10 mouse cellular contexts compared by ENCODE assay signal in genomic region chr10:127341360-127341690, GRCm38 (mm10). TPM values are rescaled to one million over a fixed set of nuclear protein-coding genes. Genes with fewer than 3 reads are reported as not detected.
DNase-seq lines count a peak whose midpoint lies in the region; ATAC-seq and TF ChIP-seq lines count a peak whose summit lies in the region.
"Had no signal": no experiment of that assay in that cellular context is flagged by ENCODE, and none has a peak within 500 bp of the region (broad histone marks: within the 10 kb centered on the region; RNA-seq: fewer than 3 reads in every experiment).

No protein-coding gene starts in this region.

- H3K79me2 ChIP-seq in heart, adult 2 months (replicated peaks; ENCODE audit: control insufficient read depth, insufficient read depth, low read length) = no peaks in the 10 kb centered on the region

- no peak for TF ChIP-seq EP300 in heart, adult 2 months (IDR thresholded peaks at IDR 0.05; ENCODE audit: insufficient read depth, low read depth, low read length)

- no peak for TF ChIP-seq CTCF in heart, adult 2 months (IDR thresholded peaks at IDR 0.05)
- no peak for TF ChIP-seq CTCF in E14TG2a.4 (conservative IDR thresholded peaks at IDR 0.05; ENCODE audit: low read length)
- TF ChIP-seq CTCF in forebrain, postnatal 0 days (IDR thresholded peaks at IDR 0.05; ENCODE audit: low read depth) = no peak

- no peaks in the 10 kb centered on the region; the same call in 1 of the 2 replicates for H3K27me3 ChIP-seq in heart, adult 2 months (ENCODE audit: control insufficient read depth, insufficient read depth, low read length)
- no peaks in the 10 kb centered on the region for H3K27me3 ChIP-seq in E14TG2a.4 (ENCODE audit: insufficient read depth, low read length)
- peaks cover 30% of the 10 kb centered on the region for H3K27me3 ChIP-seq in forebrain, postnatal 0 days (ENCODE audit: insufficient read depth, low read length)

- H3K4me3 ChIP-seq in heart, adult 2 months = peak overlapping the region; percentile 39
- H3K4me3 ChIP-seq in E14TG2a.4 (replicated peaks; ENCODE audit: low read length) = peak overlapping the region; percentile 88
- H3K4me3 ChIP-seq in forebrain, postnatal 0 days (ENCODE audit: low read depth, low read length) = peak overlapping the region; percentile 26; the same call in 1 of the 2 replicates

- no peak for ATAC-seq in forebrain, postnatal 0 days

- 1% methylated on average over 10 of the region's 11 CpGs for WGBS in heart, adult 2 months
- WGBS in forebrain, postnatal 0 days = 2% methylated on average over 9 of the region's 11 CpGs

- no peak for DNase-seq in heart, adult 2 months
- DNase-seq in heart, postnatal 36 days = no peak
- DNase-seq in forebrain, postnatal 0 days = no peak
- DNase-seq in mesoderm, embryonic 11.5 days (ENCODE audit: low read depth, low spot score) = peak; percentile 50
- DNase-seq in cerebellum, postnatal 25 days = no peak
- no peak for DNase-seq in left cerebral cortex, adult 18-20 months (ENCODE audit: low spot score in 2 of 2)
- no peak for DNase-seq in spleen, postnatal 36 days (ENCODE audit: low spot score in 2 of 2)

- peak overlapping the region; percentile 15; the same call in 1 of the 2 replicates for H3K27ac ChIP-seq in heart, adult 2 months
- H3K27ac ChIP-seq in forebrain, postnatal 0 days (ENCODE audit: low read depth, low read length) = no peak overlapping the region

- intact Hi-C loops in heart, adult 2 months (cut with DNase I) = loop anchor here (5.0 kb wide), 1 partner anchor 164 kb away; no protein-coding TSS in a partner anchor
- intact Hi-C loops in heart, postnatal 36 days (cut with DNase I) = no loop called here

- no peaks in the 10 kb centered on the region for H3K9me3 ChIP-seq in E14TG2a.4 (ENCODE audit: low read length)
- H3K9me3 ChIP-seq in forebrain, postnatal 0 days (ENCODE audit: low read length) = no peaks in the 10 kb centered on the region

- H3K9ac ChIP-seq in heart, adult 2 months (ENCODE audit: low read depth, low read length) = no peak overlapping the region
- H3K9ac ChIP-seq in forebrain, postnatal 0 days = no peak overlapping the region

- H3K4me2 ChIP-seq in forebrain, postnatal 0 days (ENCODE audit: low read depth) = peak overlapping the region; percentile 53

- peaks cover 2% of the 10 kb centered on the region; the same call in 1 of the 2 replicates for H3K4me1 ChIP-seq in heart, adult 2 months (ENCODE audit: control insufficient read depth, insufficient read depth, low read length)
- H3K4me1 ChIP-seq in E14TG2a.4 (replicated peaks; ENCODE audit: low read depth, low read length) = peaks cover 48% of the 10 kb centered on the region
- H3K4me1 ChIP-seq in forebrain, postnatal 0 days (ENCODE audit: insufficient read depth) = peaks cover 13% of the 10 kb centered on the region

- H3K36me3 ChIP-seq in heart, adult 2 months (ENCODE audit: control insufficient read depth, insufficient read depth, low read length) = no peaks in the 10 kb centered on the region
- peaks cover 20% of the 10 kb centered on the region for H3K36me3 ChIP-seq in E14TG2a.4 (ENCODE audit: insufficient read depth, low read length)
- H3K36me3 ChIP-seq in forebrain, postnatal 0 days (ENCODE audit: insufficient read depth) = no peaks in the 10 kb centered on the region

- TF ChIP-seq POLR2A in heart, adult 2 months (IDR thresholded peaks at IDR 0.05; ENCODE audit: insufficient read depth, low read depth, low read length) = no peak

RNA-seq across cellular contexts. Expression of gene Gli1, which starts 0.4 kb away (rescaled TPM):
- under 1 TPM; 0.91 to 0.96 TPM for total RNA-seq in heart, adult 2 months (2021)
- 2.4 and 3.2 TPM in 2 replicates for polyA plus RNA-seq in heart, adult 2 months (2012; rRNA removed)
- total RNA-seq in heart, postnatal 36 days (2021) = 1 to 10 TPM; 1.0 to 2.6 TPM
- total RNA-seq in forebrain, postnatal 0 days (2014; rRNA removed) = 2.5 and 5.1 TPM in 2 replicates
- 0.89 and 1.2 TPM in 2 replicates for polyA plus RNA-seq in forebrain, postnatal 0 days (2015; fragmentation: Nextera tagmentation; extraction: Ambion mirVana)
- 1 to 10 TPM; 3.0 to 4.4 TPM for total RNA-seq in left cerebral cortex, adult 18-20 months (2021)

RNA-seq across cellular contexts. Expression of gene Inhbe, which starts 12.9 kb away (rescaled TPM):
- not detected for total RNA-seq in heart, adult 2 months (2021)
- polyA plus RNA-seq in heart, adult 2 months (2012; rRNA removed) = not detected in 2 replicates
- not detected for total RNA-seq in heart, postnatal 36 days (2021)
- under 0.01 TPM in 1 of 2 replicates, not detected in the other for total RNA-seq in forebrain, postnatal 0 days (2014; rRNA removed)
- not detected in 2 replicates for polyA plus RNA-seq in forebrain, postnatal 0 days (2015; fragmentation: Nextera tagmentation; extraction: Ambion mirVana)
- under 1 TPM; 0.07 to 0.14 TPM for total RNA-seq in left cerebral cortex, adult 18-20 months (2021)
- polyA plus RNA-seq: brain, embryonic 14.5 days had no signal

RNA-seq across cellular contexts. Expression of gene Arhgap9, which starts 19.6 kb away (rescaled TPM):
- total RNA-seq in heart, adult 2 months (2021) = 1 to 10 TPM; 2.3 to 2.4 TPM
- 2.5 and 4.8 TPM in 2 replicates for polyA plus RNA-seq in heart, adult 2 months (2012; rRNA removed)
- total RNA-seq in heart, postnatal 36 days (2021) = 1 to 10 TPM; 3.1 to 3.6 TPM
- 0.52 and 0.69 TPM in 2 replicates for total RNA-seq in forebrain, postnatal 0 days (2014; rRNA removed)
- 0.81 and 0.99 TPM in 2 replicates for polyA plus RNA-seq in forebrain, postnatal 0 days (2015; fragmentation: Nextera tagmentation; extraction: Ambion mirVana)
- 1 to 10 TPM; 1.1 TPM for total RNA-seq in left cerebral cortex, adult 18-20 months (2021)

RNA-seq across cellular contexts. Expression of gene Inhbc, which starts 28.9 kb away (rescaled TPM):
- not detected for total RNA-seq in heart, adult 2 months (2021)
- polyA plus RNA-seq in heart, adult 2 months (2012; rRNA removed) = 0.18 TPM in 1 of 2 replicates, not detected in the other
- total RNA-seq in heart, postnatal 36 days (2021) = not detected
- not detected in 2 replicates for total RNA-seq in forebrain, postnatal 0 days (2014; rRNA removed)
- polyA plus RNA-seq in forebrain, postnatal 0 days (2015; fragmentation: Nextera tagmentation; extraction: Ambion mirVana) = not detected in 2 replicates
- not detected for total RNA-seq in left cerebral cortex, adult 18-20 months (2021)
- total RNA-seq: left cerebral cortex, postnatal 10 days had no signal
- polyA plus RNA-seq: brain, embryonic 14.5 days had no signal

RNA-seq across cellular contexts. Expression of gene Mars, which starts 29.7 kb away (rescaled TPM):
- total RNA-seq in heart, adult 2 months (2021) = 10 to 100 TPM; 42.6 to 47.7 TPM
- 36.6 and 51.3 TPM in 2 replicates for polyA plus RNA-seq in heart, adult 2 months (2012; rRNA removed)
- total RNA-seq in heart, postnatal 36 days (2021) = 10 to 100 TPM; 41.0 to 46.4 TPM
- total RNA-seq in forebrain, postnatal 0 days (2014; rRNA removed) = 86.4 and 94.4 TPM in 2 replicates
- 95.9 and 98.6 TPM in 2 replicates for polyA plus RNA-seq in forebrain, postnatal 0 days (2015; fragmentation: Nextera tagmentation; extraction: Ambion mirVana)
- 10 to 100 TPM; 53.3 to 57.9 TPM for total RNA-seq in left cerebral cortex, adult 18-20 months (2021)

Comparison
In these comparisons a context has a peak if more than half of its experiments do, and no peak if none do; other contexts are left out.
1. H3K4me3 ChIP-seq: peak in every context shown above with its lines; median percentile 88 in E14TG2a.4; 39 in heart, adult 2 months; 26 in forebrain, postnatal 0 days.